Mouse (Mus musculus): ENCODE data around the gene Ist1.

DNA sequence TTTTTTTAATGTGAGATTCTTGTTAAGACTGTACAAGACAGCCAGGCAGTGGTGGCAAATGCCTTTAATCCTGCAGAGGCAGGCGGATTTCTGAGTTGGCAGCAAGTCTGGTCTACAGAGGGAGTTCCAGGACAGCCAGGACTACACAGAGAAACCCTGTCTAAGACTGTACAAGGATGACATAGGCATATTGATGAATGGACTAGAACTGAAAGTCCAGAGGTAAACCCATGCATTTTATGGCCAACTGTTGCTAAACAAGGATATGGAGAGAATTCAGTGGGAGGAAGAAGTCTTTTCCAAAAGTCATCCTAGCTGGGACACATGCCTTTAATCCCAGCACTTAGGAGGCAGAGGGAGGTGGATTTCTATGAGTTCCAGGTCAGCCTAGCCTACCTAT, 4.7 kb upstream of the Ist1 start:
- TF ChIP-seq POLR2A (IDR thresholded peaks at IDR 0.05; ENCODE audit: low read depth, low read length) = no peak
- TF ChIP-seq CTCF (conservative IDR thresholded peaks at IDR 0.05; ENCODE audit: insufficient read depth, insufficient read length, low read depth, low read length) = no peak
